9 mouse cellular contexts compared by ENCODE assay signal in genomic region chr1:86490697-86491096, GRCm38 (mm10). TPM values are rescaled to one million over a fixed set of nuclear protein-coding genes. Genes with fewer than 3 reads are reported as not detected.
DNase-seq lines count a peak whose midpoint lies in the region; ATAC-seq and TF ChIP-seq lines count a peak whose summit lies in the region.
"Had no signal": no experiment of that assay in that cellular context is flagged by ENCODE, and none has a peak within 500 bp of the region (broad histone marks: within the 10 kb centered on the region; RNA-seq: fewer than 3 reads in every experiment).

No protein-coding gene starts in this region.

- H3K4me3 ChIP-seq in cerebellum, adult 2 months (replicated peaks; ENCODE audit: insufficient read depth, low read depth, low read length) = no peak overlapping the region
- H3K4me3 ChIP-seq in lung, postnatal 0 days (ENCODE audit: low read depth, low read length) = no peak overlapping the region
- no peak overlapping the region for H3K4me3 ChIP-seq in kidney, embryonic 14.5 days (ENCODE audit: low read length)
- H3K4me3 ChIP-seq: layer of hippocampus, adult 2 months had no signal

- H3K27ac ChIP-seq in cerebellum, adult 2 months (ENCODE audit: insufficient read depth, low read length) = no peak overlapping the region
- H3K27ac ChIP-seq in lung, postnatal 0 days (ENCODE audit: low read length) = peak overlapping the region; percentile 92
- H3K27ac ChIP-seq in kidney, embryonic 14.5 days (ENCODE audit: low read depth, low read length) = peak overlapping the region; percentile 67; the same call in 1 of the 2 replicates

- no peaks in the 10 kb centered on the region; the same call in 1 of the 2 replicates for H3K4me1 ChIP-seq in cerebellum, adult 2 months (ENCODE audit: control insufficient read depth, insufficient read depth, low read length)
- peaks cover 31% of the 10 kb centered on the region; the same call in 1 of the 2 replicates for H3K4me1 ChIP-seq in lung, postnatal 0 days (ENCODE audit: insufficient read depth, low read depth, low read length)
- peaks cover 30% of the 10 kb centered on the region for H3K4me1 ChIP-seq in kidney, embryonic 14.5 days (ENCODE audit: control insufficient read depth, insufficient read depth, low read length)

- TF ChIP-seq POLR2A in cerebellum, adult 2 months (IDR thresholded peaks at IDR 0.05; ENCODE audit: borderline replicate concordance, insufficient read depth, low read length) = no peak

- no peaks in the 10 kb centered on the region for H3K27me3 ChIP-seq in cerebellum, adult 2 months (ENCODE audit: control insufficient read depth, insufficient read depth, low read length)
- no peaks in the 10 kb centered on the region for H3K27me3 ChIP-seq in lung, postnatal 0 days (replicated peaks; ENCODE audit: insufficient read depth, low read length)
- H3K27me3 ChIP-seq in kidney, embryonic 14.5 days (ENCODE audit: control insufficient read depth, insufficient read depth, low read length) = no peaks in the 10 kb centered on the region

- ATAC-seq in lung, postnatal 0 days = no peak
- no peak for ATAC-seq in kidney, embryonic 14.5 days (ENCODE audit: low FRiP score, low TSS enrichment)

- H3K36me3 ChIP-seq in lung, postnatal 0 days (ENCODE audit: insufficient read depth, low read length) = no peaks in the 10 kb centered on the region
- no peaks in the 10 kb centered on the region for H3K36me3 ChIP-seq in kidney, embryonic 14.5 days (ENCODE audit: control insufficient read depth, insufficient read depth, low read length)

- peak; percentile 36 for DNase-seq in cerebellum, adult 9-11 months
- no peak for DNase-seq in cerebellum, adult 2 months
- no peak for DNase-seq in lung, postnatal 0 days (ENCODE audit: low spot score)
- DNase-seq in lung, postnatal 4 days = no peak
- peak; percentile 12 for DNase-seq in naive thymus-derived CD4-positive, alpha-beta T cell, adult 2 months (ENCODE audit: low read depth)
- no peak for DNase-seq in embryo, embryonic 9.5 days (ENCODE audit: extremely low spot score)
- DNase-seq in neural tube, embryonic 10.5 days (ENCODE audit: extremely low spot score, low spot score) = no peak

- no peak for TF ChIP-seq CTCF in cerebellum, adult 2 months (IDR thresholded peaks at IDR 0.05; ENCODE audit: borderline replicate concordance, insufficient read depth, low read depth, low read length)
- TF ChIP-seq CTCF in lung, postnatal 0 days (IDR thresholded peaks at IDR 0.05) = no peak

- 57% methylated on average over 3 of the region's 3 CpGs for WGBS in cerebellum, adult 2 months
- 64% methylated on average over 3 of the region's 3 CpGs for WGBS in lung, postnatal 0 days
- 78% methylated on average over 3 of the region's 3 CpGs for WGBS in kidney, embryonic 14.5 days

- no peak overlapping the region for H3K9ac ChIP-seq in lung, postnatal 0 days (replicated peaks; ENCODE audit: low read depth)
- no peak overlapping the region for H3K9ac ChIP-seq in kidney, embryonic 14.5 days (ENCODE audit: low read depth, low read length)

- no peak for TF ChIP-seq EP300 in lung, postnatal 0 days (IDR thresholded peaks at IDR 0.05)

- H3K4me2 ChIP-seq in lung, postnatal 0 days (replicated peaks; ENCODE audit: low read depth, low read length) = no peak overlapping the region
- H3K4me2 ChIP-seq in kidney, embryonic 14.5 days (replicated peaks; ENCODE audit: low read depth, low read length) = no peak overlapping the region

- H3K9me3 ChIP-seq in lung, postnatal 0 days (ENCODE audit: low read length) = no peaks in the 10 kb centered on the region
- H3K9me3 ChIP-seq in kidney, embryonic 14.5 days (ENCODE audit: control insufficient read depth, low read length) = no peaks in the 10 kb centered on the region

RNA-seq across cellular contexts. Expression of gene Ptma, which starts 35.8 kb away (rescaled TPM):
- polyA plus RNA-seq in cerebellum, adult 2 months (2012; rRNA removed) = 610 and 672 TPM in 2 replicates
- 1,264 and 1,361 TPM in 2 replicates for polyA plus RNA-seq in lung, postnatal 0 days (2015; fragmentation: Nextera tagmentation; extraction: Ambion mirVana)
- 3,750 and 4,450 TPM in 2 replicates for polyA plus RNA-seq in kidney, embryonic 14.5 days (2014; fragmentation: Nextera tagmentation; extraction: Ambion mirVana)

Comparison
In these comparisons a context has a peak if more than half of its experiments do, and no peak if none do; other contexts are left out.
1. DNase-seq: peak in cerebellum, adult 9-11 months (single experiment) and naive thymus-derived CD4-positive, alpha-beta T cell, adult 2 months (single experiment); none in cerebellum, adult 2 months (0 of 2), lung, postnatal 0 days (single experiment), lung, postnatal 4 days (0 of 2), embryo, embryonic 9.5 days (single experiment) and neural tube, embryonic 10.5 days (single experiment).